Mouse (Mus musculus): ENCODE results near the gene Tpst2.
"Not testable (repeated sequence)": the region's sequence is repeated elsewhere in the genome, so short reads cannot be mapped to it uniquely, and the experiment has no call there.

Gene Tpst2

DNA sequence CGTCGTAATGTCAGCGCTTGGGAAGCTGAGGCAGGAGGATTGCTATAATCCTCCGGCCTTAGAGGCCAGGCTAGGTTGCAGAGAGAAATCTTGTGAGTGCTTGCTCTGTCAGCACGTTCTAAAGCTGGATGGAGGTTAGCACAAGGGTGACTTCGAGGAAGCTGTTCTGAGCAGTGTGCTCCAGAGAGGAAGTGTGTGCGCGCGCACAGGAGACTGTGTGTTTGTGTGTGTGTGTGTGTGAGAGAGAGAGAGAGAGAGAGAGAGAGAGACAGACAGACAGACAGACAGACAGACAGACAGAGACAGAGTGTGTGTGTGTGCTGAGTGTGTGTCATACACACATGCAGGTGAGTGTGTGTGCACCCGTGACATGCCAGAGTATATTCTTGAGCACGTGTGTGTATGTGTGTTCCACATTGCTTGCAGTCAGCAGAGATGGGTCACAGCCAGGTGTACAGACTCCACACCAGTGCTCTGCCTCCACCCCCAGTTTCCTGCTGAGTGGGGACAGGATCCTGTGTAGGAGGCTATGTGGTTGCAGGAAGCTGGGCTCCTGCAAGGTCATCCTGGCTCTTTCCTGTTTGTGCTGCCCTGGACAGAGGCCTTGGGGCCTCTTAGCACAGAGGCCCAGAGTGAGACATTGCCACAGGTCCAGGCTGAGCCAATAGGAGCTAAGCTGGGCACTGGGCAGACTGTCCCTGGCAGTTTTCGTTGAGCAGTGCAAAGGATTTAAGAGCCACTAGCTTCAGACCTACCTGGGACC is 21.9 kb downstream of the Tpst2 start:
- DNase-seq (ENCODE audit: low spot score): no peak

- DNase-seq (ENCODE audit: low spot score): no peak
Measured at GRCm38 (mm10) chr5:112299399-112299798, 22.9 kb downstream of the Tpst2 start.

DNA sequence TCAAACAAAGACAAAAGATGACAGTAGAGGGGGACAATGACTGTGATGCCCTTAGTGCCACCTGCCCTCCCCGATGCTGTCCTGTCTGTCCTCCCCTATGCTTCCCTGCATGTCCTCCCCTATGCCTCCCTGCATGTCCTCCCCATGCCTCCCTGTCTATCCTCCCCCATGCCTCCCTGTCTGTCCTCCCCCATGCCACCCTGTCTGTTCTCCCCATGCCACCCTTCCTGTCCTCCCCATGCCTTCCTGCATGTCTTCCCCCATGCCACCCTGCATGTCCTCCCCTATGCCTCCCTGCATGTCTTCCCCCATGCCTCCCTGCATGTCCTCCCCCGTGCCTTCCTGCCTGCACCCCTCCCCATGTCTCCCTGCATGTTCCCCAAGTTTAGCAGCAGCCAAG is 23.6 kb downstream of the Tpst2 start:
- DNase-seq (ENCODE audit: low spot score): no peak

DNA sequence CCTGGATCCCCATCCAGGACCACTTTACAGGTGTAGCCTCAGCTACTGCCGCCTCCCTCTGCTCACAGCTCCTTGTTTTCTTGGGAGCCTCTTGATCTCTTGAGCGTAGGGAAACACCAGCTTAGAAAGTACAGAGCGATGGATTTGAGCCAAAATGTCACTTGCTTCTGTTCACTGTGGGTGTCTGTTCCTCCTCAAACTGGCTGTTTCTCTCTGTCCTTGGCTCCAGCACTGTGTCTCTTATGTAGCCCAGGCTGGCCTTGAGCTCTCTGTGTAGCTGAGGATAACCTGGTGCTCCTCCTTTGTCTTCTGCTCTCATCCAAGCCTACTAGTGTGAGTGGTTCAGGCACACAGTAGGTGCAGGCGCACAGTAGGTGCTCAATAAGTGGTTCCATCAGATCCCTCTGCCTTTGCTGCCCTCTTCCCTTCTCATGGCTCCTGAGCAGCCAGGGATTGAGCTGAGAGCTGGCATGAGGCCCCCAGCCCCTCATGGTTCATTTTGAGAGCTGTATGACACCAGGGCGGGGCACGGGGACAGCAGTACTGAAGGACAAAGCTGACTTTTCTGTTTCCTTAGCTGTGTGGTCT is 24.3 kb downstream of the Tpst2 start:
- DNase-seq (ENCODE audit: low spot score): no peak

- no peak for DNase-seq (ENCODE audit: low spot score)
Measured at GRCm38 (mm10) chr5:112301694-112302093, 25.2 kb downstream of the Tpst2 start.

DNA sequence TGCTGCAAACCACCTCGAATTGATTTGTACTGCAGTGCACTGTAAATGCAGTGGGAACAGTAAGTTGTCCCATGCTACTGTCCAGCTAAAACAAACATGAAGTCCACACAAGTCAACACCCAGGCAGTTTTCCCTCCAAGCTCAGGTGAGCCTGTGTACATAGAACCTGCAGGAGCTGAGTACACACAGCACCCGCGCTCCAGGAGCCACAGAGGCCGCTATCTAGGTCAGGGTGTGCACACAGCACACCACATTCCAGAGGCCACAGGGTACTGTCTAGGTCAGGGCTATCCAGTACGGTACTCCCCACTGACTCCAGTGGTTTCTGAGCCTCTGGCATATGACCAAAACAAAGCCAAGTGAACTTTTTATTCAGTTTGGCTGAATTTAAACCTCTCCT is 25.8 kb downstream of the Tpst2 start:
- DNase-seq (ENCODE audit: low spot score): no peak

GRCm38 (mm10) chr5:112305842-112306241 is 29.4 kb downstream of the Tpst2 start:
- no peak for DNase-seq (ENCODE audit: low spot score)

DNA sequence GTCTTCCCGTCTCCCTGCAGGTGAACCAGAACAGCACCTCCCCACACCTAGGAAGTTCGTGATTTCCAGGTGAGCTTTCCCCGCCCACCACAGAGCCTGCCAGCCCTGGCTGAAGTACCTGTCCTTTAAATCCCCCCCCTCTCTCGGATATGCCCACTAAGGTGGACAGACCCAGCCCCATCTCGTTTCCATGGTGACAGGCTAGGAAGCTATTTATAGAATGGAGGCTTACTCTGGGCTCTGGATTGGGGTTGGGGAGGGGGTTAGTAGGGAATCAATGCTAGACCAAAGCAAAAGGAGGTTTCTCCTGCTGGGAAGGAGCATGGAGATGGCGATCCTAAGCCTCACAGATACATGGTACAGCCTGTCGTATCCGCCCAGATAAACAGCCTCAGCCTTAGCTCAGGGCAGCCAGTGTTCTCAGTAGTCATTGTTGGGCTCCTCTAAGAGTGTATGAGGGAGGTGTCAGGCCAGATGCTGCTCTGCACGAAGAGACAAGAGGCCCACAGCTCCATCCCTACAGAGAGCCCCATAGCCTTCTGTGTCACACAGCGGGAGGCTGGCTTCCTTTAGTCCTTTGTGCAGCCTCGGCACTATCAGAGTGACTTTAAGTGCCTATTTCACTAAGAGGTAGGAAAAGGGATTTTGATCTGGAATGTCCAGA is 36.9 kb downstream of the Tpst2 start:
- DNase-seq (ENCODE audit: low spot score): no peak

- no peak for DNase-seq (ENCODE audit: low spot score)
Measured at GRCm38 (mm10) chr5:112316468-112316867, 40.0 kb downstream of the Tpst2 start.

DNA sequence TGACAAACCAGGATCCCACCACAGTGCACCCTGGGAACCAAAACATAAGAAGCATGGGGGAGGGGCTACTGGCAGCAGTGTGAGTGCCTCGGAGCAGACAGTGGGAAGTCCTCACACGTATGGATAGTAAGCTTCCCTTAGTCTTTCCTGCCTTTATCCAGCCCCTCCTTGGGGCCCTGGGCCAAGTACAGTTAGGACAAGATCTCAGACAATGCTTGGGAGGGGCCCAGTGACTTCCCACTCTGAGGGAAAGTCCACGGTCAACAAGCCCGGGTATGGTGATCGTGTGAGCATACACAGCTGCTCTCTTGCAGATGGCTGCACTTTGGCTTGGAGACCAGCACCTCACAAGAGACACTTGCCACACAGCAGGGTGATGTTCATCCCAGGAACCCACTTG is 40.8 kb downstream of the Tpst2 start:
- DNase-seq (ENCODE audit: low spot score): no peak

DNA sequence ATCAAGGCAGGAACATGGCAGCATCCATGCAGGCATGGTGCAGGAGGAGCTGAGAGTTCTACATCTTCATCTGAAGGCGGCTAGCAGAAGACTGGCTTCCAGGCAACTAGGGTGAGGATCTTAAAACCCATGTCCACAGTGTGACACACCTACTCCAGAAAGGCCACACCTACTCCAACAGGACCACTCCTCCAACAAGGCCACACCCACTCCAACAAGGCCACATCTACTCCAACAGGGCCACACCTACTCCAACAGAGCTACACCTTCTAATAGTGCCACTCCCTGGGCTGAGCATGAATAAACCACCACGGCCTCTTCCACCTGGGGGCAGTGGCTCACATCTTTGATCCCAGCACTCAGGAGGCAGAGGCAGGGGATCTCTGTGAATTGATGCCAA is 42.9 kb downstream of the Tpst2 start:
- not testable (repeated sequence) for DNase-seq (ENCODE audit: low spot score)

DNA sequence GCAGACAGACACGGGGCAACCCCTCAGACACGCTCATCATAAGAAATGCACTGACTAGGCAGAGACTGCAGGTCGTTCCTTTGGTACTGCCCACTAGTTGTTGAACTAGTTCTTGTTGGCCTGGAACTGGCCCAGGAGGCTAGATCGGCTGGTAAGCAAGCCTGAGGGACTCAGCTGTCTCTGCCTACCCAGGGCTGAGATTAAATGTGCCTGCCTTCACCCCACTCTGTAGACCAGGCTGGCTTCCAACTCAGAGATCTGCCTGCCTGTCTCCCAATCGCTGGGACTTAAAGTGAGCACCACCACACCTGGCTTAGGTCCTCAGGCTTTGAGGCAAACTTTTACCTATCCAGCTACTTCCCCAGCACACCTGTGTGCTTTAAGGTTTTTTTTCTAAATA is 43.9 kb downstream of the Tpst2 start:
- DNase-seq (ENCODE audit: low spot score): no peak

GRCm38 (mm10) chr5:112320936-112321335 is 44.4 kb downstream of the Tpst2 start:
- peak; percentile 84 for DNase-seq (ENCODE audit: low spot score)

DNA sequence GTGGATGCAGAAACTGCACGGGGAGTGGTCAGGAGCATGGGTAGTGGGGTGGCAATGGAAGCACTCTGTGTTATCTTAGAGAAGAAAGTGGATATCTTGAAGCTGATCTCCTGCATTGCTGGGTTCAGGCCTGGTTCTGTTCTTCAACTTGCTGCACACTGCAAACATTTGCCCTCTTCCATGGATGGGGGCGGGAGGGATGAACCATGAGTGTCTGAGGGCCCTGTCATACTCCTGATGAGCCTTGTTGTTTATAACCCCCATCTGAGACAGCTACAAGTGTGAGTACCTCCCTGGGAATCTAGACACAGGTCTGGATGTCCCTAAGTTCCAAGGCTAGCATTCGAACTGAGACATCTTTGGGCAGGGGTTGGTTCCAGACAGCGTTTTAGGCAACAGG is 44.9 kb downstream of the Tpst2 start:
- DNase-seq (ENCODE audit: low spot score): no peak

DNA sequence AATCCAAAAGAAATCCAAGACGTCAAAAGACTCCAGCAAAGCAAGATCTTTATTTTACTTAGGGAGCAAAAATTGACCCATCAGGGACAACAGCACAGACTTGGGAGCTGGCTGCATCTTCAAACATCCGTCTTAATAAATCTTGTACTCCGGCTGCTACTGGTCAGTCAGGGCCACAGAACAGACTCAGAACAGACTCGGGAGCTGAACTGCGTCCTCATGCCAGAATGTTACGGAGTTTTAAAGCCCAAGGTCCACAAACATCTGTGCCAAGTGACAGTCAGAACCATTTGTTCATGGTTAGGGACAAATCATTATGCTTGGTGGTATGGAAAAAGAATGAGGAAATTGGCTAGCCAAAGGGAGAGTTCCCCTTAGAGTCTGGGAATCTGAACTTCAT is 46.8 kb downstream of the Tpst2 start:
- DNase-seq (ENCODE audit: low spot score): no peak

- DNase-seq (ENCODE audit: low spot score): no peak
Measured at GRCm38 (mm10) chr5:112324637-112325545, 48.4 kb downstream of the Tpst2 start.

GRCm38 (mm10) chr5:112325546-112326445 is 49.3 kb downstream of the Tpst2 start, which contains the start of gene Tfip11:
Tfip11 (plus strand) TSS chr5:112326358.
- DNase-seq (ENCODE audit: low spot score): peak; percentile 93

GRCm38 (mm10) chr5:112326446-112327009 is 50.0 kb downstream of the Tpst2 start:
- DNase-seq (ENCODE audit: low spot score): no peak

DNA sequence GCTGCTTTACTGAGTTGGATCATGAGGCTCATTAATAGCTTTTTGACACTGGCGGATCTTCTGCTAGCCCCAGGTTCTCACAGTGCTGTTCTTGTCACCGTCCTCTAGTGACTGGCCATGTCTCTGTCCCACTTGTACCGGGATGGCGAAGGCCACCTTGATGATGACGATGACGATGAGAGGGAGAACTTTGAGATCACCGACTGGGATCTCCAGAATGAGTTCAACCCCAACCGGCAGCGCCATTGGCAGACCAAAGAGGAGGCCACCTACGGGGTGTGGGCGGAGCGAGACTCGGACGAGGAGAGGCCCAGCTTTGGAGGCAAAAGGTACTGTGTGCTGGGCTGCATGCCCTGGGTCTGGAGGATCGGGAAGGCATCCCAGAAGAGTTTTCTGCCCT is 51.4 kb downstream of the Tpst2 start:
- no peak for DNase-seq (ENCODE audit: low spot score)

DNA sequence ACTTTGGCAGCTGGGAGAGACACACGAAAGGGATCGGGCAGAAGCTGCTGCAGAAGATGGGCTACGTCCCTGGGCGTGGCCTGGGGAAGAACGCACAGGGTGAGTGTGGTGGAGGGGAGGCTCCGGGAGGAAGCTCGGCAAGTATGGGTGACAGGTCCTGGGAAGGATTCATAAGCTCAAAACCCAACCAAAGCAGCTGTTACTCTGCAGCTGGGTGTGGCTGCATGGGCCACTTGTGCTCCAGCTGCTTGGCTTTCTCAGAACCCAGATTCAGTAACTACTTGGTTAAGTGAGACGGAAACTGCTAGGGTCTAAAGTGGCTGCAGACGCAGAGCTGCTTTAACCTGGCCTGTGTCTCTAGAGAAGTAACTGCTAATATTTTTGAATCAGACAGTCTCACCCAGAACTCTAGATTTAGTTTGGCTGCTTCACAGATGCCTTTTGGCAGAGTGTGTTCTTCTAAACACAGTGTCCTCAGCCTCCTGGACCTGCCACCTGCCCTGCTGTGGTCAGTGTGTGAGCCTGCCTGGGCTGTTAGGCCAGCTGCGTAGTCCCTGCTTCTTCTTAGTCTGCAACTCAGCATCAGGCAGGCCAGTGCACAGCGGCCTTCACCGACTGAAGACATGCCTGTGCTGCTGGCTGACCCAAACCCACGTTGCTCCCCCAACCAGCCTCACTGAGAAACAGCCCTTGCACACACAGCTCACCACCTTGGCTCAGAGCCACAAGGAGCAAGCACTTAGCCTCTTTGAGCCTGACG is 53.5 kb downstream of the Tpst2 start:
- no peak for DNase-seq (ENCODE audit: low spot score)
